Mouse (Mus musculus) thymus, postnatal 4 days (tissue): Measurements from ENCODE around the gene Taf3.

ENCODE experiments used
- DNase-seq: peaks from one replicate; pipeline ENCODE4 v3.0.0; 2021

Gene Taf3

DNA sequence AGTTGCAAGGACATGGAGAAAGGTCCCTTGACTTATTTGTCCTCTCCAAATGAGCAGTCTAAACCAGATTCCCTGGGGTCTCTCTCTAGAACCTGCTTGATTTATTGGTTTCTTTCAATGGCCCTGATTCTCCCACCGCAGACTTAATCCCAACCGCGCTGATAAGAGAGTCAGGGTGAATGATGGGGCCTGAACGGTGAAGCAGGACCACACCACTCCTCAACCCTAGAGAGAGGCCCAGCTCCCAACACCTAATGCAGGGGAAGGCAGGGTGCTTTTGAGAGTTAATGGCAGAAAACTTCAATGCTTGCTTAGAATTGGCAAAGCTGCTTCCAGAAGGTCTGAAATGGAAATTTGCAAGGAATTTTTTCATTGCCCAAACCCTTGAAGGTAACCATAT lies 173.2 kb downstream of the Taf3 start:
- peak; percentile 30 for DNase-seq

DNA sequence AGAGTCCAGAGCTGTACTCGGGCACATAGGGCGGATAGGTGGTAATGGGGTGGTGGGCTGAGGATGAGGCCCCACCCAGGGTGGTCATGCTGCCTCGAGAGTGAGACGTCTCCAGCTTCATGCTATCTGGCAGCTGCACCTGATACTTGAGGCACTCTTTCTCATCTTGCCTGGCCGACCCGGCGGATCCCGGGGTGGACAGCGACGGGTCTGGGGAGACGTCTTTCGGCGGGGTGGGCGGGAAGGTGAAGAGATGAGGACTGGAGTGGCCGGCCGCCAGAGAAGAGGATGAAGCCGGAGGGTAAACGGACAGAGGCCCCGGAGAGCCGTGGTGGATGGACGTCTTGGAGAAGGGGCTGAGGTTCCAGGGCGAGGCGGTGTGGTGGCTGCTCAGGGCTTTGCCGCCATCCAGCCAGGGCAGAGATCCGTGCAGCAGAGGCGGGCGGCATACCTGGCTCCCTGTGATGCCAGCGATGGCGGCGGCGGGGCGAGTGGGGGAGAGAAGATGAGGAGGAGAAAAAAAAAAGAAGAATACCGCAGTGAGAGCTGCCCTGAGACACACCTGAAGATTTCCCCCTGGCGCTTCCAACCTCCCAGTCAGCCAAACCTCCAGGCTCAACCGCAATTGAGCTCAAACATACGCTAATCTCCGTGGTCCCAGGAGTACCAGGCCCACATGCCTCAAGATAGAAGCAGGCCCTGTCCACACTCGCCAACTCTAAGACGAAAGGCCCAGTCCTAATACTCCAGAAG lies 173.8 kb downstream of the Taf3 start:
- peak; percentile 66 for DNase-seq

GRCm38 (mm10) chr2:9873757-9874156 lies 174.6 kb downstream of the Taf3 start:
- peak; percentile 15 for DNase-seq

- peak; percentile 55 for DNase-seq
Measured at GRCm38 (mm10) chr2:9872682-9873081, 175.7 kb downstream of the Taf3 start.

DNA sequence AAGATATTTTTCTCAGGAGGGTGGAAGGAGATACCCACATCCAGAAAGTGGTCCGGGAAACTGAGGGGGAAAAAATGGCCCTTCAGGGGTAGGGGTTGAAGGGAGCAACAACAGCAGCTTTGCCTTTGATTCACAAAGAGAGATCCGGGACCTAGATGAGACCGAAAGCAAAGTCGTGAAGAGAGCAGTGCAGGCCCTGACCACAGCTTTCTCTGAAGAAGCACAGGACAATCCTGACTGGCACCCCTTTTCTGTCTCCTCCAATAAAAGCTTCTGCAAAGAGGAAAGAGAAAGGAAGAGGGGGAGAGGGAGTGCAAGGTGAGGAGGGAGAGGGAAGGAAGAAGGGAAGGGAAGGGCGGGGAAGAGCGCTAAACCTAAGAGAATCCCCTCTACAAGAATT lies 176.6 kb downstream of the Taf3 start:
- DNase-seq: peak; percentile 42

DNA sequence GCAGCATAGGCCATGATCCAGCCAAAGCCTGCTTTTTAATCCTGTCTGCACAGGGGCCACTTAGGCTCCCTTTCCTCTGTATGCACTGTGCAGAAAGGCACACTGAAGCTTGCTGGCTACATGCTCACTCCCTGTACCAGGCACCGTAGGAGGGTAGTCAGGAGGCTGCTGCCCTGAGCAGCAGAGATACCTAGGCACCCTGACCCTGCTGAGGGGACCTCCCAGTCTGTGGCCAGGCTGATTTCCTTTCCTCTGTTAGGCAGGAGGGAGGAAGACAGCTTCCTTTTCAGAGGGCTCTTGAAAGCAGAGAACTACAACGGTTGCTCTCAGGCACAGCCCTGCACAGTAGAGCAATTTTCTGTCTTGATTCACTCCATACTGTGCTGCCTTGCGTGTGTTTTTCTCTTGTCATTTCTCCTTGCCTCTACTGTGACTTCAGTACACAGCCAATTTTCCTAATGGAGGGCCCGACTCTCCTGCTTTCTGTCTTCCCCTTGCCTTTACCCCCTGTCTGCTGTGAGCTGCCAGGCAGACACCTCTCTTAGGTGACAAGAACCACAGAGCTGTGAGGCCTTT lies 177.2 kb downstream of the Taf3 start:
- DNase-seq: peak; percentile 58

DNA sequence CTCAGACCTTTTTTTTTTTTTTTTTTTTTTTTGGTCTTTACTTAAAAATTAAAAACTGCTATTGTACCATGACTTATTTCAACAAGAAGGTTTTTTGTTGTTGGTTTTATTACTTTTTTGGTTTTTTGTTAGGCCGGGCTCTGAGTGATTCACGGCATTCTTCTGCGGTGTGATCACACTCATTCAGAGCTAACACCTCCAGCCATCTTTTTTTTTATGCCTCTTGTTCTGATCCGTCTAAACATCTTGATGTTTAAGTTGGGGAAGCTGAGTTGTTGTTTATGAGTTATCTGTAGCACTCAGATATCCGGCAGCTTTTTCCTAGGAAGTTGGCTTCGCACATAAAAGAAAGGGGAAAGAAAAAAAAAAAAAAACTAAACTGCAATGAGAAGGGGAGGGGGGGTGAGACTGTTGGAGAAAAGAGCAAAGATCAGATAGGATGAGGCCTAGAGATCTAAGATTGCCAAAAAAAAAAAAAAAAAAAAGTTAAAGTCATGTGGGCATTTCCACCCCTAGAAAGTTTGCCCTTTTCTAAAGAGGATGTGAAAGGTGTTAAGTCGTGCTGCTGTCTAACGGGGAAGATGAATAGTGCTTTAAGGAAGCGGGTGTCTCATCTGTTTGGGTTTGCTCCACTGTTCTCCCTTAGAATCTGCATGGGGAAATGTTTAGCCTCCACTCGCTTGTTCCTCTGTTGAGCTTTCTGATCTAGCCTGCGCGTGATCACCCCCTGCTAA lies 181.1 kb downstream of the Taf3 start:
- no peak for DNase-seq
